Mouse (Mus musculus) brain, embryonic 14.5 days (tissue): Measurements from ENCODE around the gene Traf2. TPM values are rescaled to one million over a fixed set of nuclear protein-coding genes. Genes with fewer than 3 reads are reported as not detected.

Experiments
- DNase-seq: peaks from one replicate; pipeline ENCODE4 v3.0.0-alpha.2; 2011; ENCODE audit warnings: low read depth
- CTCF ChIP-seq: fragments of 200-500 bp; IDR thresholded peaks from 2 replicates; pipeline ENCODE4 v1.5.1; 2012; ENCODE audit warnings: inconsistent platforms, mild to moderate bottlenecking, moderate library complexity, borderline replicate concordance; ENCODE audit not compliant: insufficient read depth, insufficient read length; ENCODE audit errors: extremely low read depth
- POLR2A ChIP-seq: fragments of 200-500 bp; IDR thresholded peaks from 2 replicates; pipeline ENCODE4 v1.6.1; 2012; ENCODE audit warnings: mild to moderate bottlenecking, inconsistent platforms, borderline replicate concordance; ENCODE audit not compliant: poor library complexity, insufficient read depth, insufficient read length, severe bottlenecking; ENCODE audit errors: extremely low read depth
- polyA plus RNA-seq: library from polyadenylated mRNA; depleted of rRNA; stranded (reverse); fragments of >200 nt; gene quantifications from 2 replicates; pipeline ENCODE4 v1.2.3, GENCODE M21; 2012

The Traf2 gene
- polyA plus RNA-seq, 1 experiment = 12.6 TPM

DNA sequence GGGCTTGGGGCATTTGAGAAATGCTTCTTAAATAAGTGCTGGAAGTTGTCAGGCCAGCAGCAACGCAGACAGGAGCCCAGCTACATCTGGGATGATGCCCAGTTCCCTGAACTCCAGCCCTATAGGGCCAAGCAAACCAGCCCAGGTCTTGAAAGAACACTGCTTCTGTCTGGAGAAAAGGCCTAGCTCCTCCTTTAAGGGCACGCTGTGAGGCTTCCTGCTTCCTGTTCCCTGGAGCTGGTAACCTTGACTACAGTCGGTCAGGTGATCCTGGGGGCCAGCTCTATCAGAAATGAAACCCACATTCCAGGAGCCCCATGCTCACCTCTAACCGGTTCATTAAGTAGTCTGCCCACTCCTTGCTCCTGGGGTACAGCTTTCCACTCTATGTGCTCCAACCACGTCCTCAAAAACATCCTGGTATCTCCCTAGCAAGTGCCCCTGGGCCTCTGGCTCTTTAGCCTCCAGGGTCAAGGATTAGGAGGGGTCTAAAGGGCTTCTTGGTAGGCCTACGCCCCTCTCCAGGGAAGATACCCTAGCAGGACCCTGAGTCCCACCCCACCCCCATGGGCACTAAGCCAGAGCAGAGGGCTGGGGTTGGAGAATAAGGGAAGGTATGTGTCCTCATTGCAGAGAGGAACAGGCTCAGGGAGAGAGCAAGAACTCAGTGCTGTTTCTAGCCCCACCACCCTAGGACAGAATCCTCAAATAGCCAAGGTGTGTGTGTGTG, 48.7 kb downstream of the Traf2 start:
- DNase-seq = no peak
- TF ChIP-seq CTCF (no peak), POLR2A (no peak)

DNA sequence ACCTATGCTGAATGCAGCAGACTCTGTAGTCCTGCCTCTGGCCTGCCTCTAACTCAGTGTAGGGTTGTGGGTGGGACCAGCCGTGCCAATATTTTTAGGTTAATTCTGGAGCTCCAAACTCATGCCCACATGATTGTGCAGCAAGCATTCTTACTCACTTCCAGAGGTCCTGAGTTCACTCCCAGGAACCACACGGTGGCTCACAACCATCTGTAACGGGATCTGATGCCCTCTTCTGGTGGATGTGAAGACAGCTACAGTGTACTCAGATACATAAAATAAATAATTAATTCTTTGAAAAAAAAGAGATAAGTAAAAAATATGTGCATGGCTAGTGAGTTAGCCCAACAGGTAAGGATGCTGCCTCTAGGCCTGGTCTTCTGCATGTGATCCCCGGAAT, 50.3 kb downstream of the Traf2 start:
- peak; percentile 54 for DNase-seq
- TF ChIP-seq POLR2A (no peak), CTCF (peak; percentile 39; the same call in 1 of the 2 replicates)

DNA sequence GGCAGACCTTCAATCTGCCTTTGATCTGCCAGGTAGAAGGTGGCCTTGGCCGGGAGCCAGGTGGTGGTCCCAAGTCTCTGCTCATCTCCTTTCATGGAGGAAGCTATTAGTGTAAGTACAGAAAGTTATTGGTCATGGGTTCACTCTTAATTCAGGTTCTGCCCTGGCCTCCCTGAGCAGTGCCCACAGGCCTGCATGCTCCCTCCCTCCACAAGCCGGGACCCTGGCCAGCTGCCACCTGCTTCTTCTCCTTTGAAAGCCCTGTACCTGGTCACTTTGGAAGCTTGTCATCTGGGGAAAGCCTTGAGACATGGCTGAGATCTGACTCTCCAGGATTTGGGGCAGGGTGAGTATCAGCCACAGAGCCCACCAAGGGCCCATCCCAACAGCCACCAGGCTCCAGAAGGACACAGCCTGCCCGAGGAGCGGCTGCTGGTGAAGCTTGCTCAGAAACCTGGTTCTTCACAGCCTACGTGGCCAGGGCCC, 53.2 kb downstream of the Traf2 start, which contains the start of gene Lcn12:
TSS of gene Lcn12 (minus strand) at position 436 of the 486 bp plus-strand sequence.
- TF ChIP-seq CTCF (no peak), POLR2A (no peak)

DNA sequence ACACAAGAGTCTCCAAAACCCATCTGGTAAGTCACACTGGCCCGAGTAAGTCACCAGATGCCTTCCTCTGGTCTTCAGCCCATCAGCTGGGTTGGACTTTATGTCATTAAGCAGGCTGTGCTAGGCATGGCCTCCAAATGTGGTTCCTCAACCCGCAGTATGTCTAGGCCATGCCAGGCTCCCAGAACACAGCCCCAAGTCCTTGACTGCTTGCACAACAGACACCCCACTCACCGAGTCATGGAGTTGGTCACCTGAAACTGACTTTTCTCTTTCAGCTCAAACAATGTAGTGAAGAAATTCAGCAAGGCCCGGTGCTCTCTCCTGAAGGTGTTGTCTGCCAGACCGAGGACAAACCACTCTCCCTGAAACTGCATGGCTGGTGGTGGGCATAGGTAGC, 53.8 kb downstream of the Traf2 start:
- no peak for DNase-seq
- TF ChIP-seq POLR2A (no peak), CTCF (no peak)

More for the DNA sequence above, 53.2 kb downstream of the Traf2 start, which contains the start of gene Lcn12:
- no peak for DNase-seq

DNA sequence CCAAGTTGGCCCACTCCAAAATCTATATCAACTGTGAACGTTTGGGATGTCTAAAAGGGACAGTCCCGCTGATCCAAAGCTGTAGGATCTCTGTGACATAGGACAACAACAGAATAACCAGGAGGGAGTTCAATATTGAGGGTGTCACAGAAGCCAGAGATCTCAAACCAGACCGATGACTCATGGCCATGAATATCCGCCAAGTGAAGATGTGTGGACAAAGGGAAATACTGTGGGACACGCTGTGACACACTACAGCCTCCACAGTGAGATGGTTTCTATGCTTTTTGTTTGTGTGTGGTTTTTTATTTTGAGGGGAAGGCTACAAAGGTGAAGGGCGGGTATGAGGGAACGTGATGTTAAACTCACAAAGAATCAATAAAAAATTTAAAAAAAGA, 58.1 kb downstream of the Traf2 start:
- DNase-seq = no peak
- TF ChIP-seq CTCF = no peak
- no peak for TF ChIP-seq POLR2A

DNA sequence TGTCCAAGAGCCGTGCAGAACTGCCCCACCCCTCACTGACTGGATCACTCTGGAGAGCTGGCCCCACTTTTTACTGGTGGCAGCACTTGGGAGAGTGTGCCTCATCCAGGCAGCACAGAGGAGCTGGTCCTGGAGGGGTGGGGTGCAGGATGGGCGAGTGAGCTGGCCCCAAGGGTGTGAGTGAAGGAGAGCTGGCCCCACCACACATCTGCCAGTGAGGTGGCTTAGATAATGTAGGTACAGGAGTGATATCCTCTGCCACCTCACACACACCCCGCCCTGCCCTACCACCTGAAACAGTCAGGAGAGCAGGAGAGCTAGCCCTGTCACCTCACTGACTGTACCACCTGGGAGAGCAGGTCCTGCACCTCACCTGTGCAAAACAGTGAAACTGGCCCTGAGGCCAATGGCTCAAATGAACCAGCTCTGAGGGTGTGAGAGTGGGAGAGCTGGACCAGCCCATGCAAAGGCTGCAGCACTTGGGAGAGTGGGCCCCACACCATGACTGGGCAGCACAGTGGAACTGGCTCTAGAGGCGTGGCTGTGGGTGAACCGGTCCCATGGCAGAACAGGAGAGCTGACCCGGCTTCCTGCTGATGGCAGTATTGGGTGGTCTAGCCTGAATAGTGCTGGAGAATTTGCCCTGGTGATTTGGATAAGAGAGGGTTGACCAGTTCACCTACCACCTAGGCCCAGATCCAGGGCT, 58.6 kb downstream of the Traf2 start:
- no peak for DNase-seq

DNA sequence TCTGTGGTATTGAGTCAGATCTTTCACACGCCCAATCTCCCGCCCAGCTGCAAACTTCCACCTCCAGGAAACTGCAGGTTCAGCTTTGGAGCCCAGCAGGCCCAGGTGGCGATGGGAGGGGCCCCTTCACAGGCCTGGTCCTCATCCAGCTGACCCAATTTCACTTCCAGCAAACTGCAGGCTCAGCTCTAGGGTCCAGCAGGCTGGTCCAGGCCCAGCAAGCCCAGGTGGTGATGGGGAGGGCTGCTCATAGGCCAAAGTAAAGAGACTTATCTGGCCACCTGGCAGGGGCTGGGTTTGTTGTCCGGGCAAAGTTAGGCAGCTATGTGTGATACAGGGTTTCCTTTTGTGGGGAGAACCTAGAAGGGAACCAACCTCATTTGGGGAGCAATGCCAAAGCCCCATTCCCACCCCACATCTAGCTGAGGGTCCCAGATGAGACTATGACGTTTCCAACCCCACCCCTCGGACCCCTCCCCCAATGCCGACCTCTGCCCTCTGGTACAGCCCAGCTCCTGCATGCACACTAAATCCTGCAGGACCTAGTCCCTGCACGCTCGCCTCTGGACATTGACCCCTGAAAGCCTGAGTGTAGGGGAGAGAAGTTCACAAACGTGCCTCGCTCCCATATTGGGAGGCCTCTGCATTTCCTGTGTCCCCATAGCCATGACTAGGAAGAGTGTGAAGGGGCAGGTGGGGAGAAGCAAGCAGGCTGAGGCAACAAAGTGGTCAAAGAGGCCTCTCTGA, 61.7 kb downstream of the Traf2 start:
- DNase-seq = no peak
- TF ChIP-seq CTCF (no peak), POLR2A (no peak)

More for the DNA sequence above, 58.6 kb downstream of the Traf2 start:
- no peak for TF ChIP-seq CTCF
- TF ChIP-seq POLR2A = no peak

DNA sequence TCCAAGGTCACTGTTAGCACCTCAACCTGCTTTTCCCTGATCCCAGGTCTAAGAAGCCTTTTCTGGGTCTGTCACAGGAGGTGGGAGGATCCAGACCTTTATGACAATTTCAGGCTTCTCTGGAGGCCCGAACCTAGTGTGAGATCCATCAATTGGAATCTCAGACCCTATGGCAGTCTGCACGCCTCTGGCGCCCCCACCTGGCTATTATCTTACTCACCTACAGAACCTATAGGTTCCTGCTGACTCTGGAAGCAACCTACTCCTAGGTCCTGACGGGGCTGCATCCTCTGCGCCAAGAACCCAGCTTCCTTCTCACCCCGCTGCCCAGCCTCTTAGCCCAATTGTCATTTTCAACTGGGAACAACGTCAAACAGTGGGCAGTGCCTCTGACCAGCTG, 63.8 kb downstream of the Traf2 start:
- TF ChIP-seq CTCF = peak; percentile 41; the same call in 1 of the 2 replicates
- no peak for TF ChIP-seq POLR2A
- peak; percentile 43 for DNase-seq

DNA sequence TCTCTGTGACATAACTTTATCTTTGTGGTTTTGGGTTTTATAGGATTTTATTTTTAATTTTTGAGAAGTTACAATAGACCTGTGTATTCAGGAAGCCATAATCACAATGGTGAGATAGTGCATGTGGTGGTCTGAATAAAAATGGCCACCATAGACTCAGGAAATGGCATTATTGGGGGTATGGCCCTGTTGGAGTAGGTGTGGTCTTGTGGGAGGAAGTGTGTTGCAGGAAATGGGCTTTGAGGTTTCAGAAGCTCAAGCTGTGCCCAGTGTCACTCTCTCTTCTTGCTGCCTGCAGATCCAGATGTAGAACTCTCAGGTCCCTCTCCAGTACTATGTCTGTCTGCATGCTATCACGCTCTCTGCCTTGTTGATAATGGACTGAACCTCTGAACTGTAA, 66.2 kb downstream of the Traf2 start:
- TF ChIP-seq POLR2A = no peak
- no peak for TF ChIP-seq CTCF
- no peak for DNase-seq

DNA sequence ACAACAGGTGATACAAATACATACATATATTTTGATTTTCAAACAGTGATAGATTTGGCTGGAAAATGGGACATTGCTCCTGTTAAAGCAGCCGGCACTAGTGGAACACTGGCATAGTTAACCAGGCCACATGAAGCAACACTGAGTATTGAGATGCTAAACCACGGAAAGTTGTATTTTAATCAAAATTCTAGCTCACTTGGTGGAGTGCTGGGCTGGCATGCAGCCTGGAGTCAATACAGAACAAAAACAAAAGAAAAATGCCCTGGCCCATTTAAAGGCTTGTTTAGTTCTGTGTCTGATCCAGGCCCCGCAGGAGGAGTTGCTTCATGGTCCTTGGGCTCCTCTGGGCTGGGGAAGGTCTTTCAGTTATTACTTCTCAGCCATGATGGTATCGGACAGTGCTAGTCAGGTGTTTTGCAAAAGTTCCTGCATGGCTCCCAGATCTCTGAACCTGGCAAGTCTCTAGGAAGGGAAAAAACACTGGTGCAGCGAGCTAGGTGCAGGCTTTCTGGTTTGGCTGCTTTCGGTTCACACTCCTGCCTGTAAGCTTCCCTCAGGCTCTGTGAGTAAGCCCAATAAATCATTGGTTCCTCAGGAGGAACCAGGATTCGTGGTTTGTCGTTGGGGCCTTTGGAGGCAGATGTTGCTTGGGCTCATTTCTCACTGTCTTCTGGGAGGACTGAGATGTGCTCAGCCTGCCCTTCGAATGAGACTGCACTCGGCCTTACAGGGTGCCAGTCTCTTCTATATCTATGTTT, 67.0 kb downstream of the Traf2 start:
- DNase-seq = no peak
- TF ChIP-seq CTCF (no peak), POLR2A (no peak)

DNA sequence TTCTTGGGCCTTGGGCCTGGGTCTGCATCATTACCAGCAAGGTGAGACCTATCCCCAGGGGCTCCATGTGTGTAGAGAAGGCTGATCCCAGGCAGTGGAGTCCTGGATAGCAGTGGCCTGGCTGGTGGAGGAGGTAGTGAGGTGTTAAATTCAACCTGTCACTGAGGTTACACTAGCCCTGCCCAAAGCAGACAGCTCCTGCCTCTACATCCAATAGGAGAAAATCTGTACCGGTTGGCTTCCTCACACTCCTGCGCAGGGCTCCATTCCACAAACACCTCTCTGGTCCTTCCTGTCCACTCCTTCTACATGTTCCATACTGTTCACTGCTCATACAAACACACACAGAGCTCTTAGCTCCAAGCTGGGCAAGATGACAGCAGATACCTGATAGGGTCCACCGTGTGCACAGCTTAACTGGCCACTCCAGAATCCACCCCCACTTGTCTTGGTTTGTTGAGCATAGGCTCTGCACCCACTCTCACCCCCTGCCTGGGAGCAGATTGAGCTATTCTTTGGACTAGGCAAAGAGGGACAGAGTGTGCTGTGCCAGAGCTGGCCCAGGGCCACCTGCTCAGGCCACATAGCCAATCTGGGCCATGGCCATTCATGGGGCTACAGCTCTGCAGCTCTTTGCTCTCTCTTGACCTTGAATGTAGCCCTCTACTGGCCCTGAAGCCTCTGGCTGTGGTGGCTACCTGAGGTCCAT, 68.6 kb downstream of the Traf2 start:
- TF ChIP-seq CTCF (no peak), POLR2A (no peak)
- DNase-seq = no peak

DNA sequence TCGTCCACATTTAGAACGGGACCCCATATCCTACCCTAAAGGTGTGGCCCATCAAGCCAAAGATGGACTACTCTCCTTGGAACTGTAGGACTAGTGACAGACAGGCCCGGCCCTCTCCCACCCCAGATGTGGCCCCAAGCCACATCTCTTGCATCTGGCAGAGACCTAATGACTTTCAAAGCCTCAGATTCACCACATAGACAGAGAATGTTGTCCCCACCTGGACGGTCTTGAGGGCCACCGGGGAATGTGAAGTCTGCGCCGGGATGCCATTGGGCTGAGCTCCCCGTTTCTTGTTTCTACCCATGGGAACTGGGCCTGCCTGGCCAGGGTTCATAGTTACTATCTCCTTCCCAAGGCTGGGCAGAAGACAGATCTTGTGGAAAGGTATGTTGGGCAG, 69.2 kb downstream of the Traf2 start:
- TF ChIP-seq POLR2A = no peak
- no peak for TF ChIP-seq CTCF
- DNase-seq = no peak
